Mouse (Mus musculus): ENCODE measurements around the gene Chd3. TPM values are rescaled to one million over a fixed set of nuclear protein-coding genes. Genes with fewer than 3 reads are reported as not detected.
A peak's percentile ranks its signal among the peaks of the same experiment; 100 is the strongest.

Chd3 gene
- polyA plus RNA-seq, 1 experiment from 2014 or later: 55.9 TPM

GRCm38 (mm10) chr11:69364910-69365309, 4.3 kb downstream of the Chd3 start:
- Histone ChIP-seq H3K4me3 (peak overlapping the region; percentile 97), H3K36me3 (replicated peaks) (peaks cover 47% of the 10 kb centered on the region), H3K27ac (replicated peaks) (peak overlapping the region; percentile 100), H3K9me3 (no peaks in the 10 kb centered on the region), H3K4me1 (peaks cover 76% of the 10 kb centered on the region), H3K27me3 (replicated peaks; ENCODE audit: low read depth, poor library complexity, severe bottlenecking) (no peaks in the 10 kb centered on the region)
- 3% methylated on average over 6 of the region's 6 CpGs for WGBS
- DNase-seq (ENCODE audit: low spot score): peak; percentile 63

- no peaks in the 10 kb centered on the region for H3K9me3 ChIP-seq
- peaks cover 72% of the 10 kb centered on the region for H3K4me1 ChIP-seq
- DNase-seq (ENCODE audit: low spot score): no peak
- 47% methylated on average over 8 of the region's 8 CpGs for WGBS
- H3K36me3 ChIP-seq (replicated peaks): peaks cover 52% of the 10 kb centered on the region
- H3K4me3 ChIP-seq: peak overlapping the region; percentile 97; the same call in 1 of the 2 replicates
- H3K27ac ChIP-seq (replicated peaks): peak overlapping the region; percentile 100
- no peaks in the 10 kb centered on the region for H3K27me3 ChIP-seq (replicated peaks; ENCODE audit: low read depth, poor library complexity, severe bottlenecking)
Measured at GRCm38 (mm10) chr11:69364376-69364775, 4.8 kb downstream of the Chd3 start.

- H3K36me3 ChIP-seq (replicated peaks): peaks cover 71% of the 10 kb centered on the region
- no peak overlapping the region for H3K27ac ChIP-seq (replicated peaks)
Measured at GRCm38 (mm10) chr11:69362479-69362878, 6.7 kb downstream of the Chd3 start.

GRCm38 (mm10) chr11:69362021-69362420, 7.2 kb downstream of the Chd3 start:
- H3K4me3 ChIP-seq: no peak overlapping the region
- peak; percentile 26 for DNase-seq (ENCODE audit: low spot score)
- peak overlapping the region; percentile 49; the same call in 1 of the 2 replicates for H3K27ac ChIP-seq (replicated peaks)
- WGBS: 68% methylated on average over 7 of the region's 7 CpGs
- H3K36me3 ChIP-seq (replicated peaks): peaks cover 75% of the 10 kb centered on the region
- H3K27me3 ChIP-seq (replicated peaks; ENCODE audit: low read depth, poor library complexity, severe bottlenecking): no peaks in the 10 kb centered on the region
- H3K4me1 ChIP-seq: peaks cover 57% of the 10 kb centered on the region
- H3K9me3 ChIP-seq: no peaks in the 10 kb centered on the region

More at GRCm38 (mm10) chr11:69362479-69362878, 6.7 kb downstream of the Chd3 start:
- H3K27me3 ChIP-seq (replicated peaks; ENCODE audit: low read depth, poor library complexity, severe bottlenecking): no peaks in the 10 kb centered on the region
- peaks cover 61% of the 10 kb centered on the region for H3K4me1 ChIP-seq
- no peak overlapping the region for H3K4me3 ChIP-seq
- no peaks in the 10 kb centered on the region for H3K9me3 ChIP-seq
- peak; percentile 31 for DNase-seq (ENCODE audit: low spot score)
- 47% methylated on average over 2 of the region's 2 CpGs for WGBS

- Histone ChIP-seq H3K27ac (replicated peaks) (no peak overlapping the region), H3K9me3 (no peaks in the 10 kb centered on the region), H3K27me3 (replicated peaks; ENCODE audit: low read depth, poor library complexity, severe bottlenecking) (no peaks in the 10 kb centered on the region), H3K36me3 (replicated peaks) (peaks cover 100% of the 10 kb centered on the region), H3K4me1 (peaks cover 15% of the 10 kb centered on the region), H3K4me3 (no peak overlapping the region)
- no peak for DNase-seq (ENCODE audit: low spot score)
- 89% methylated on average over 12 of the region's 12 CpGs for WGBS
Measured at GRCm38 (mm10) chr11:69357690-69358089, 11.5 kb downstream of the Chd3 start.

- no peak for DNase-seq (ENCODE audit: low spot score)
- Histone ChIP-seq H3K27ac (replicated peaks) (no peak overlapping the region), H3K27me3 (replicated peaks; ENCODE audit: low read depth, poor library complexity, severe bottlenecking) (no peaks in the 10 kb centered on the region), H3K4me1 (peaks cover 4% of the 10 kb centered on the region), H3K9me3 (no peaks in the 10 kb centered on the region), H3K36me3 (replicated peaks) (peaks cover 100% of the 10 kb centered on the region), H3K4me3 (no peak overlapping the region)
- 93% methylated on average over 5 of the region's 5 CpGs for WGBS
Measured at GRCm38 (mm10) chr11:69356544-69356943, 12.7 kb downstream of the Chd3 start.

GRCm38 (mm10) chr11:69346441-69346840, 22.8 kb downstream of the Chd3 start:
- H3K9me3 ChIP-seq: no peaks in the 10 kb centered on the region
- 90% methylated on average over 26 of the region's 26 CpGs for WGBS
- no peak overlapping the region for H3K4me3 ChIP-seq
- peaks cover 2% of the 10 kb centered on the region; the same call in 1 of the 2 replicates for H3K27me3 ChIP-seq (replicated peaks; ENCODE audit: low read depth, poor library complexity, severe bottlenecking)
- H3K4me1 ChIP-seq: peaks cover 1% of the 10 kb centered on the region
- DNase-seq (ENCODE audit: low spot score): no peak
- H3K27ac ChIP-seq (replicated peaks): no peak overlapping the region
- H3K36me3 ChIP-seq (replicated peaks): peaks cover 91% of the 10 kb centered on the region

GRCm38 (mm10) chr11:69340161-69341131, 28.8 kb downstream of the Chd3 start, which contains the start of gene Rnf227:
Gene Rnf227, plus strand, starts transcription at chr11:69340461.
- Histone ChIP-seq H3K27me3 (replicated peaks; ENCODE audit: low read depth, poor library complexity, severe bottlenecking) (peaks cover 31% of the 10 kb centered on the region), H3K9me3 (0 out of 2 replicates have a peak, but pooled peaks cover 8% of the 10 kb centered on the region)
- 2% methylated on average over 99 of the region's 99 CpGs for WGBS

GRCm38 (mm10) chr11:69334796-69335195, 34.4 kb downstream of the Chd3 start:
- 76% methylated on average over 4 of the region's 4 CpGs for WGBS
- no peak overlapping the region for H3K4me3 ChIP-seq
- peaks cover 24% of the 10 kb centered on the region for H3K4me1 ChIP-seq
- 0 out of 2 replicates have a peak, but pooled peaks cover 8% of the 10 kb centered on the region for H3K9me3 ChIP-seq
- H3K27me3 ChIP-seq (replicated peaks; ENCODE audit: low read depth, poor library complexity, severe bottlenecking): peaks cover 44% of the 10 kb centered on the region
- no peak for DNase-seq (ENCODE audit: low spot score)
- H3K27ac ChIP-seq (replicated peaks): no peak overlapping the region
- no peaks in the 10 kb centered on the region for H3K36me3 ChIP-seq (replicated peaks)

More at GRCm38 (mm10) chr11:69340161-69341131, 28.8 kb downstream of the Chd3 start, which contains the start of gene Rnf227:
- peak within 1 kb of the TSS; percentile 69 for H3K4me3 ChIP-seq
- peak; percentile 88 for DNase-seq (ENCODE audit: low spot score)
- H3K27ac ChIP-seq (replicated peaks): peak within 1 kb of the TSS; percentile 90
- H3K4me1 ChIP-seq: peaks cover 18% of the 10 kb centered on the region
- H3K36me3 ChIP-seq (replicated peaks): peaks cover 32% of the 10 kb centered on the region

GRCm38 (mm10) chr11:69333922-69334321, 35.3 kb downstream of the Chd3 start:
- no peaks in the 10 kb centered on the region for H3K36me3 ChIP-seq (replicated peaks)
- H3K27me3 ChIP-seq (replicated peaks; ENCODE audit: low read depth, poor library complexity, severe bottlenecking): peaks cover 44% of the 10 kb centered on the region
- 0 out of 2 replicates have a peak overlapping the region, but pooled peaks have one; percentile 1 for H3K4me3 ChIP-seq
- no peak overlapping the region for H3K27ac ChIP-seq (replicated peaks)
- no peak for DNase-seq (ENCODE audit: low spot score)
- peaks cover 24% of the 10 kb centered on the region for H3K4me1 ChIP-seq
- H3K9me3 ChIP-seq: 0 out of 2 replicates have a peak, but pooled peaks cover 8% of the 10 kb centered on the region
- WGBS: 69% methylated on average over 3 of the region's 3 CpGs

GRCm38 (mm10) chr11:69332713-69333253, 36.4 kb downstream of the Chd3 start:
- Histone ChIP-seq H3K27ac (replicated peaks) (peak overlapping the region; percentile 86), H3K4me3 (peak overlapping the region; percentile 67), H3K9me3 (0 out of 2 replicates have a peak, but pooled peaks cover 4% of the 10 kb centered on the region), H3K27me3 (replicated peaks; ENCODE audit: low read depth, poor library complexity, severe bottlenecking) (peaks cover 45% of the 10 kb centered on the region), H3K36me3 (replicated peaks) (no peaks in the 10 kb centered on the region), H3K4me1 (peaks cover 24% of the 10 kb centered on the region)
- 31% methylated on average over 8 of the region's 8 CpGs for WGBS
- no peak for DNase-seq (ENCODE audit: low spot score)

- WGBS: 2% methylated on average over 24 of the region's 24 CpGs
- H3K4me1 ChIP-seq: peaks cover 30% of the 10 kb centered on the region
Measured at GRCm38 (mm10) chr11:69331929-69332405, 37.2 kb downstream of the Chd3 start.

More at GRCm38 (mm10) chr11:69331929-69332405, 37.2 kb downstream of the Chd3 start:
- Histone ChIP-seq H3K36me3 (replicated peaks) (no peaks in the 10 kb centered on the region), H3K27me3 (replicated peaks; ENCODE audit: low read depth, poor library complexity, severe bottlenecking) (peaks cover 53% of the 10 kb centered on the region), H3K27ac (replicated peaks) (peak overlapping the region; percentile 86), H3K9me3 (no peaks in the 10 kb centered on the region), H3K4me3 (peak overlapping the region; percentile 67)
- DNase-seq (ENCODE audit: low spot score): peak; percentile 86

Data from embryonic facial prominence, embryonic 10.5 days (tissue).